13 mouse cellular contexts compared by ENCODE assay signal in the genomic region with DNA sequence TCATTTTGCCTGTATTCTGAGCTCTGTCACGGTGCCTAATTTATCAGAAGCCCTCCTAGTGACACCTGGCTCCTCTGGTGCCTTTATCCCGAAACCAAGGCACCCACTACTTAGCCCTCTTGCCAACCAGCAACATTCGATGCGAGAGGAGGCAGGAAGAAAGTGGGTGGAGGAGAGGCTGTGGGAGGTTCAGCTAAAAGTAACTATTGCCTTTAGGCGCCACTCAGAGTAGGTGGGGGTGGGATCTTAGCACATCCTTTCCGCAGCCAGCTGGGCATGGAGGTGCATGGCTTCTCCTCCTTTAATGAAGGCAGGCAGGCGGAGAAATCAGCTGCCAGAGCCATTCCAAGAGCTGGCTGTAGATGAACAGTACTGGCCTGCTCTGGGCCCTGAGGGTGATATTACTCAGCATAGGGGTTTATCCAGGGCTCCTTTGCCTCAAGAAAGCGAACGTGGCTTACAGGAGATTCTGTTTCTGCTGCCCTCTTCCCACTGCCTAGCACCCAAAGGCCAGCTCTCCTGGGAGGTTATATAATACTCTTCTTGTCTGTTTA. TPM values are rescaled to one million over a fixed set of nuclear protein-coding genes. Genes with fewer than 3 reads are reported as not detected.
DNase-seq lines count a peak whose midpoint lies in the region; ATAC-seq lines count a peak whose summit lies in the region.
"Had no signal": no experiment of that assay in that cellular context is flagged by ENCODE, and none has a peak within 500 bp of the region (broad histone marks: within the 10 kb centered on the region; RNA-seq: fewer than 3 reads in every experiment).

No protein-coding gene starts in this region.

- ATAC-seq in erythroblast, adult 5-6 weeks (replicated peaks; ENCODE audit: low FRiP score, poor library complexity, severe bottlenecking): no peak
- ATAC-seq: activated CD4-positive, CD25-positive, alpha-beta regulatory T cell, adult 4 months; hindbrain, postnatal 0 days had no signal

- DNase-seq in cerebellum, adult 11-12 months: peak; percentile 12
- DNase-seq in cerebellum, adult 9-11 months: no peak
- DNase-seq in left cerebral cortex, postnatal 14 days (ENCODE audit: low spot score in 2 of 2): peak; percentile 10 to 28
- no peak for DNase-seq in left cerebral cortex, adult 11 months (ENCODE audit: low spot score)
- peak; percentile 30 to 52 for DNase-seq in left cerebral cortex, postnatal 36 days (ENCODE audit: low spot score in 2 of 2)
- peak; percentile 32 to 38 for DNase-seq in right cerebral cortex, adult 2 months (ENCODE audit: low spot score in 2 of 2)
- no peak for DNase-seq in thymus, adult 18-20 months
- DNase-seq: kidney, adult 8-10 months; lung, adult 18-20 months; thymus, postnatal 25 days had no signal

- intact Hi-C loops in left cerebral cortex, postnatal 14 days (cut with DNase I): no loop called here
- intact Hi-C loops in left cerebral cortex, postnatal 36 days (cut with DNase I): no loop called here

RNA-seq across cellular contexts. Expression of a gene that starts 39.7 kb away (rescaled TPM):
- total RNA-seq in left cerebral cortex, postnatal 14 days (2021): 100 to 1,000 TPM; 255 to 274 TPM
- 100 to 1,000 TPM; 294 to 314 TPM for total RNA-seq in left cerebral cortex, postnatal 36 days (2021)
- not detected in 2 replicates for total RNA-seq in erythroblast, adult 5-6 weeks (2015; ENCODE audit: low replicate concordance)
- not detected in 2 replicates for total RNA-seq in erythroblast, adult 5-6 weeks (2017; ENCODE audit: low replicate concordance)

Comparison
In these comparisons a context has a peak if more than half of its experiments do, and no peak if none do; other contexts are left out.
1. DNase-seq: peak in cerebellum, adult 11-12 months (single experiment), left cerebral cortex, postnatal 14 days (2 of 2), left cerebral cortex, postnatal 36 days (2 of 2) and right cerebral cortex, adult 2 months (2 of 2); none in cerebellum, adult 9-11 months (single experiment), left cerebral cortex, adult 11 months (single experiment) and thymus, adult 18-20 months (0 of 2).
2. RNA of a gene that starts 39.7 kb away (total RNA-seq): 294 to 314 TPM in left cerebral cortex, postnatal 36 days and 255 to 274 TPM in left cerebral cortex, postnatal 14 days; not detected in erythroblast, adult 5-6 weeks; every median in the first group is over 100 times any median in the second.